Mouse (Mus musculus) telencephalon, adult 2 months (tissue): ENCODE measurements around the gene Rcan1.

Experiments
- DNase-seq: peaks from one replicate; pipeline ENCODE4 v3.0.0-alpha.2; 2011; ENCODE audit warnings: low read depth, low spot score

Rcan1 gene

DNA sequence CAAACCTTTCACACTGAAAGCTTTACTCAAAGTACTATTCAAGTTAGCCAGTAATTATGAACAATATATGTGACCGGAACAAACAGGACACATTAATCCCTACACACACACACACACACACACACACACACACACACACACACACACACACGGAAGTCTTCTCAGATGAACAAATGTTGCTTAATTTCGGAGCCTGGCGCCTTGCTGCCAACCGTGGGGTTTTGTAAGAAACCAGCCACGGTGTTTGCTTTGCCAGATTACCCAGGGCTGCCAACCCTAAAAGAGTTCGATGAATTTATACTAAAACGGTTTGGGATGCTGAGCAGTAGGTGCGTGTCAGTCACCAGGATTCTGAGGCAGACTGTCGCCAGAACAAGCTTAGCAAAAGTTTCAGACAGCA is 69.5 kb downstream of the Rcan1 start:
- no peak for DNase-seq

DNA sequence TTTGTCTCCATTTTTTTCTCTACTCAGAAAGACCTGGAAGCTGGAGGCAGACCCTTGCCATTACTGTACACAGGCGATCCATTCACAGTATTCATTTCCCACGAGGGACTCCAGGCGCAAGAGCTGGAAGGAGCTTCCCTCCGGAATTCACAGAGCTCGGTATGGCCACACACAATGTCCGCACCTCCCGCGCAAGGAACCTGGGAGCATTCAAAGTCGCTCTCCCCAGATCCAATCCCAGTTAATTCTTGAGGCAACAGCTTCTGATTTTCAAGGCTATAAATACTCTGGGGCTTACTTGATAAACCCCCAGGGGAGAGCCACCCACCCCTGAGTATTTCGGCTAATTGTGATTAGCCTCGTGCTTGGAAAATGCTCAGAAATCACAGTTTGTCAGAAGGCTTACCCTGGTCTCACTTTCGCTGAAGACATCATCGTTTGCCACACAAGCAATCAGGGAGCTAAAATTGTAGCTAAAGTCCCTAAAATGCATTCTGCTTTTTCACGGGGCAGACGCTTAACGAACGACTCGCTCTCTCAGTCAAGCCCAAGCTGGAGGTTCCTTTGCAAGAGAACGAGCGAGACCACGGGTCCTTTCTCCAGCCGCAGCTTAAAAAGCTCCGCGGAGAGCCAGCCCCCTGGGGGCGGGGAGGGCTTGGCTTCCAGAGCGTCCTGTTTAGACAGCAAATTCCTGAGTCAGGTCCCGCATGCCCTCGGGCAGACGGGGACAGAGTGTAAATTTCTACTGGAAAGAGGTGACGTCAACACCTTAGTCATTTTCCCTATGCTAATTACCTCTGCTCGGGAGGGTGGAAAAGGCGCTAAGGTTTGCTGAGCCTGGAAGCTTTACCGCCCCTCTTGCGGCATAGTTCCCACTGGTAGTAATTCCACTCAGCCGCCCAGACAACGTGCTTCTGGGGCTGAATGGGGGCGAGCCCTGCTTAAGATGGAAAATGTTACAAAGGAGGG is 70.9 kb downstream of the Rcan1 start:
- peak; percentile 66 for DNase-seq

GRCm38 (mm10) chr16:92398574-92399118 is 72.0 kb downstream of the Rcan1 start:
- no peak for DNase-seq

DNA sequence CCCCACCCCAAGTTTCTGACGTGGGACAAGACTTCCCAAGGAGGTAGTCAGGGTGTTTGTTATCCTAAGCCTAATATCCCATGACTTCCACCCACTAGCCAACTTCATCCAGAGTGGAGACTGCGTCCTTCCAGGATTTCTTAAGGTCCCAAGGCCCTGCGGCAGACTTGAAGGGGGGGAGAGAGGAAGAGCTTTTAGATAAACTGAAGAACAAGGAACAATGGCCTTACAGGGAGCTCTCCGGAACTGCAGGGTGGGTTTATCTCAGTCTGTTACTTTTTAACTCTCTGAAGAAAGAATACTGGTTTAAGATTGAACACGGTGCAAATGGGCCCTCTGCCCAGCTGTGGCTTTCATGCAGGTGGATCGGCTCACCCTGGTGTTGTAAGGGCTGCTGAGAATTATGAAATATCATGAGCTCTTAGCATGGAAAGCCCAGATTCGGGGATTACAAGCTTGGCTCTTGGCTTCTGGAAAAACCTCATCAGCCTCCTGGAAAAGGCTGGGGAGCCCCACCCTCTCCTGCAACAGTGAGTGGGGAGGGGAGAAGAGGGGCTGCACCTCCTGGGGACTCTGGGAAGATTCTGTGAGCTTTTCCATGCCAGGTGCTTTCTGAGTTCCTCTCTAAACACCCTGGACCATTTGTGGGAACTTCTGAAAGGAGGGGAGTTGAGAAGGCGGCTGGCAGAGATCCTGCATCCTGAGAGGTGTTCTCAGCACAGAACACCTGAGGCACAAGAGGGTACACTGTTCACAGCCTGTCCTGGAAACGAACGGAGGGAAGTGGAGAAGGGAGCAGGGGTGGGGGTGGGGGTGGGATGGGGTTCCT is 72.7 kb downstream of the Rcan1 start:
- no peak for DNase-seq

GRCm38 (mm10) chr16:92393732-92394131 is 76.9 kb downstream of the Rcan1 start:
- DNase-seq = no peak

GRCm38 (mm10) chr16:92387692-92388091 is 83.0 kb downstream of the Rcan1 start:
- no peak for DNase-seq

DNA sequence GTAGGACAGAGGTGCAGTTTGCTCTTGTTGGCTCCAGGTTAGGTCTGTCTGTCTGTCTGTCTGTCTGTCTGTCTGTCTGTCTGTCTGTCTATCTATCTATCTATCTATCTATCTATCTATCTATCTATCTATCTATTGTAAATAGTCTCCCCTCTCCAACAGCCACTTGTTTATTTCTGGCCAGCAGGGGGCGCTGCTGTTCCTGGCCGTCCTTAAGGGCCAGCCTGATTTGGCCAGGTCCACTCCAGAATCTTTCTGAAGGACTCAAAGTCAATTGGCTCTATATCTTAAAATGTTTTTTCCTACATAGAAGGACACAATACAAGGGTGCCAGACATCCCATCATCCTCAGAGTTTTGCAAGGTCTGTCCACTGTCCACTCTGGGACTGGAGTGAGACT is 85.6 kb downstream of the Rcan1 start:
- no peak for DNase-seq

DNA sequence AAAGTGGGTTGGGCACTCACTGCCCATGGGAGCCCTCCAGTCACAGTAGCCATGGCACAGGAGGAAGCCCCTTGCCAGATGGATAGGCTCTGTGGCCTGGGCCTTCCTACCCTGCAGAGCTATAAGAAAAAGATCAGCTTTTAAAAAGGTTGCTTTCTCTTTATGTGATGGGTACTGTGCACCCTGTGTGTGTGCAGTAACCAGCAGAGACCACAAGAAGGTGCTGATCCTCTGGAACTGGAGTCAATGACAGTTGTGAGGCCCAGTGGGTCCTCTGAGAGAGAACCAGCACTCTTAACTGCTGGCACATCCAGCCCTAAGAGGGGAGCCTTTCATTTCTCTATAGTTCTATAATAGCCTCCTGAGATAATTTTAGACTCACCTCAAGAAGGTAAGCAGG is 87.3 kb downstream of the Rcan1 start:
- no peak for DNase-seq

GRCm38 (mm10) chr16:92382508-92382907 is 88.2 kb downstream of the Rcan1 start:
- DNase-seq = peak; percentile 56

GRCm38 (mm10) chr16:92381092-92381491 is 89.6 kb downstream of the Rcan1 start:
- no peak for DNase-seq

DNA sequence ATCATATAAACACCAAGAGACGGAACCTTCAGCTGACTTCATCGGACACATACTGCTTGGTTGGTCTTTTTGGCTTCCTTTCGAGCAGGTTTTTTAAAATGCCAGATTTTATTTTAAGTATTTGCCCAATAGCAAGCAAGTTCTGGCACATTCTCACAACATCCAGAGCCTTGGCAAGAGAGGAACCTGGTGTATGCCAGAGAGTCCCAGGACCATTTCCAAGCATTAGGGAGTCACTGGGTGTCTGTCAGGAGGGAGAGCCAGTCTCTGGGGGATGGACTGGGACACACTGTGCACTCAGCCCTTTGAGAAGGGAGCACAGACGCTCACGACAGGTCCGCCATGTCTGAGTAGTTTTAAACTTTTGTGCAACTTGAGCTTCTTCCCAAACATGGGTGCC is 93.7 kb downstream of the Rcan1 start:
- no peak for DNase-seq

DNA sequence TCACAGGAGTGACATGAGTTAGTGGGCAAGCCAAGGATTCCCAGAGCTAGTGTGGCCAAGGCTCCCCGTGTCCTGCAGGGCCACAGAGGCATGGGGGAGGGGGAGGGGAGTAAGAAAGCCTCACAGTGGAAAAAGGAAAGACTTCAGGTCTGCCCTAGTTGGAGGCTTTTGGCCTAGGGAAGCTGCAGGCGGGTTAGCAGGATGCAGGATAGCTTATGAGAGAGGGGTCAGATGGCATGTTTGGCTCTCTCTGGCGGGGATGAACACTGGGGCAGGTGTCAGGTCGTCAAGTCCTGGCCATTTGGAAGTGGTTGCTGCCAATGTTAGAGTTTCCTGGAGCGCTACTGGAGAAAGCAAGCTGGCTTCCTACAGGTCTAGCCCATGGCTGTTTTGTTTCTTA is 99.0 kb downstream of the Rcan1 start:
- DNase-seq = no peak

DNA sequence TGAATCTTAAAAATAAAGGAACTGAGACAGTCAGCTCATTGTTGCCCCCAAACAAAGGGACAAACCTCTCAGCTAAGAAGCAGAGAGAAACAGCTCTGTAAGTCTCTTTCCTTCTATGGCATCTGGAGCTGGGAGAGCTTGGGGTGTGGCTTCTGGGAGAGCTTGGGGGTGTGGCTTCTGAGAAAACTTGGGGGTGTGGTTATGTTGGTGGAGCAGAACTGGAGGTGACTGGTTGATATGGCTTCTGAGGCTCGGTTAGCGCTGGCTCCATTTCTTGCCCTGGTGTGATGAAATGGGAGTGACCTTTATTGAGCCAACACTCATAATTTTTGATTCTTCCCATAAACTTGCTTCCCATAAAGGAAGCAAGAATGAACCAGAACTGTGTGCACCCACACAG is 101.4 kb downstream of the Rcan1 start:
- no peak for DNase-seq

GRCm38 (mm10) chr16:92365477-92365876 is 105.2 kb downstream of the Rcan1 start:
- no peak for DNase-seq

DNA sequence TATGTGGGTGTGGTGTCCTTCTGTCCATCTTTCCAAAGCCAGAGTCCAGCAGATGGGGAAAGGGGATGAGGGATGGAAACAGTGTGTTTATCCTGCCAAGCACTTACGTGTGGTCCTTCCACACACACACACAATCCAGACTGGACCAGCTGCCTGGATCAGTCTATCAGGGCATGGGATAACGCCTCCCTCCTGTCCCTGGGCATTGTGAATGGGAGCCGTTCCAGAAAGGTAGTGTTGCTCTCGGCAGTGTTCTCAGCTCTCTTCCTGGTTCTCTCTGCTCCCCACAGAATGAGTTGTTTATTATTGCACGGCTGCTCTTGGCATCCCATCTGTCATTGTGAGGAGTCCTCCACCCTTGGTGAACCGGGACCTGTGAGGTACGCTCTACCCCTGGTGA is 110.0 kb downstream of the Rcan1 start:
- DNase-seq = no peak

- DNase-seq = no peak
Measured at GRCm38 (mm10) chr16:92359229-92359628, 111.4 kb downstream of the Rcan1 start, which contains the start of gene Kcne1. Gene Kcne1, minus strand, starts transcription at chr16:92359468.

DNA sequence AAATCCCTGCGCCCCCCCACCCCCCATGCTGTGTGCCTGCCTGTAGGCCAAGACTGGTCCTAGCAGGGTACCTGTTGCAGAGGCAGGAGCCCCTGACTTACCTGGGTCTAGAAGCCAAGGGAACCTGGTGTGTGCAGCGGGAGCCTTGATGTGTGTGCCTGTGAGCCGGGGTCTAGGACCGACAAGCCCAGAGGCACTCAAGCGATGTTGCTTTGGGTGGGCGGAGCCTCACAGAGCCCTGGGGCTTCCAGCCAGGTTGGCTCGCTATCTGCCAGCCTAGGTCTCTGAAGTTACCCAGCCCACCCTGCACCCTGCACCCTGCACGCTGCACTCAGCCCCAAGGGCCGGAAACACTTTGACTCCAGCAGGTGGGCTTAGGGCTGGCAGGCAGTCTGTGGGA is 111.9 kb downstream of the Rcan1 start:
- DNase-seq = no peak

DNA sequence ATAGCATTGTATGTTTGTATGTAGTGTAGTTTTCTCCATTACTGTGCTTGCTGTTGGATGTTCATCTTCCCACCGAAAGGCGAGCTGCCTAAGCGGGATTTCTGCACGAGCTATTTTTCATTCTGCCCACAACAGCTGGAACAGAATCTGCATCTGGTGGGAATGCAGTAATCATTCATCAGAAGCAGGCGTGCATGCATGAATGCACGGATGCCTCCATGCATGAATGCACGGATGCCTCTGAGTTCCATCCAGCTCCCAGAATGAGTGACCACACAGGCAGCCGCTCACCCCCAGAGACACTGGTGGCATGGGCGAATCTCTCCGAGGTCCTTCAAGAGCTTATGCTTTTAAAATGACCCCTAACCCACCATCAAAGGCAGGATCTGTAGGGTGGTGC is 113.1 kb downstream of the Rcan1 start:
- no peak for DNase-seq

DNA sequence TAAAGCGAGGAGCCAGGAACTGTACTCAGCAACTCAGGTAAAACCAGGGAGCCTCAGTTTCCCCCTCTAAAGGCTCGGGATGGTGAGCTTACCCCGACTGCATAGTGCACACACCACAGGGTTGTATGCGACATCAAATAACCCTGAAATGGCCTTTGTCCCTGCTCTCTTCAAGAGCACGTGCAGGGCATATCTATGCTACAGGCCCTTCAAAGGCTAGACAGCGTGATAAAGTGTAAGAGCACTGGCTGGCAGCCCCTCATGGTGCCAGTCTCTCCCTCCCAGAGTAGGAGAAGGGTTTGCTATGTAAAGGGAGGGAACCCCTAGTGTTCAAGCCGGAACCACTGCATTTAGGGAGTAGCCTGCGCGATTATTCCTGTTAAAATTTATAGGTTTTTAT is 113.6 kb downstream of the Rcan1 start:
- no peak for DNase-seq

- no peak for DNase-seq
Measured at GRCm38 (mm10) chr16:92355982-92356381, 114.7 kb downstream of the Rcan1 start.

- no peak for DNase-seq
Measured at GRCm38 (mm10) chr16:92355366-92355765, 115.3 kb downstream of the Rcan1 start.

DNA sequence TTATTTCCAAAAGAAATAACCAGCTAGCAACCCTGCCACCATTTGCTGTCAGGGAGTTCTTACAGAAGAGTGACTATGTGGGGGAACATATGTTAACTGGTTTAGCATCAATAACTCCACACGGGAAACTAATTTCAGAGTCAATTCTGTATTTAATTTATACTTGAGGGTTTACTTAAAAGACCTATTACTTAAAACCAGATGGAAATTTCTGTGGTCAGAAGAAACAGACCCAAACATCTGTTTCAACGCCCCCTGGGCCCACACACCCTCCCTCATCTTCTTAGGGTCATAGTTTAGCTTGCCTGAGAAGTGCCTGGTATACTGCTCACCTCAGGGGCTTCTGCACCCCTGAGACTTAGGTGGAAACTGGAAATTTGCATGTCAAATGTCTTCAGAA is 116.8 kb downstream of the Rcan1 start:
- DNase-seq = no peak
